Mouse (Mus musculus): Measurements from ENCODE around the gene Slc17a5.

GRCm38 (mm10) chr9:78537154-78537873 is 50.5 kb downstream of the Slc17a5 start:
- no peak for TF ChIP-seq CTCF (IDR thresholded peaks at IDR 0.05; ENCODE audit: borderline replicate concordance, insufficient read depth, low read depth, low read length)
- no peak for TF ChIP-seq POLR2A (IDR thresholded peaks at IDR 0.05; ENCODE audit: borderline replicate concordance, insufficient read depth, low read length)
